Comparison of ENCODE assay signal across 8 mouse cellular contexts in the genomic region with DNA sequence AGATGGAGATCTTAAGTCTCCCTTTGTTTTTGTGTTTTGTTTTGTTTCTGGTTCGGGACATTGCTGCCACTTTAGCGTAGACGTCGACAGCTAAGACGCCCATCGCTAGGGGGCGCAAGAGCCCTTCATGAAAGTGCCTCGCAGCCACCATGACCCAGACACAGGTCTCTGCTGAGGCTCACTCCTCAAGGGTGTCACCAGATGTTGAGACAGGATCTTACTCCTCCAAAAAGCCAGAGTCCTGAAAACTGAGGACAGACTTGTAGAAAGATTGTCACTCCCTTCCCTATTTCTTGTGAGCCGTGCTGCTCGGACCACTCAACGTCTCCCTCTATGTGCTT.
DNase-seq lines count a peak whose midpoint lies in the region; ATAC-seq and TF ChIP-seq lines count a peak whose summit lies in the region.

No protein-coding gene starts in this region.

- peak; percentile 86 for ATAC-seq in embryonic facial prominence, embryonic 14.5 days (ENCODE audit: low read depth)
- peak; percentile 77 for ATAC-seq in kidney, embryonic 14.5 days (ENCODE audit: low FRiP score, low TSS enrichment)
- peak; percentile 85 for ATAC-seq in limb, embryonic 14.5 days (ENCODE audit: low FRiP score, low read depth)

- H3ac ChIP-seq in myocyte (ENCODE audit: control insufficient read depth, insufficient read length) = no peak overlapping the region

- H3K9ac ChIP-seq in embryonic facial prominence, embryonic 14.5 days (ENCODE audit: low read depth, low read length) = peak overlapping the region; percentile 44
- H3K9ac ChIP-seq in kidney, embryonic 14.5 days (ENCODE audit: low read depth, low read length) = peak overlapping the region; percentile 5; the same call in 1 of the 2 replicates
- peak overlapping the region; percentile 45 for H3K9ac ChIP-seq in limb, embryonic 14.5 days (ENCODE audit: low read depth, low read length, severe bottlenecking)

- H3K79me2 ChIP-seq in myocyte (ENCODE audit: control insufficient read depth, insufficient read depth) = no peaks in the 10 kb centered on the region

- no peak overlapping the region for H3K27ac ChIP-seq in embryonic facial prominence, embryonic 14.5 days (replicated peaks; ENCODE audit: low read depth, low read length)
- H3K27ac ChIP-seq in heart, embryonic 10.5 days = peak overlapping the region; percentile 60; the same call in 1 of the 2 replicates
- no peak overlapping the region for H3K27ac ChIP-seq in kidney, embryonic 14.5 days (ENCODE audit: low read depth, low read length)
- H3K27ac ChIP-seq in limb, embryonic 14.5 days (replicated peaks; ENCODE audit: low read depth, low read length) = no peak overlapping the region

- no peak for TF ChIP-seq POLR2A in limb, embryonic 14.5 days (IDR thresholded peaks at IDR 0.05; ENCODE audit: borderline replicate concordance, extremely low read depth, insufficient read depth, insufficient read length)
- TF ChIP-seq POLR2A in myocyte (IDR thresholded peaks at IDR 0.05; ENCODE audit: insufficient read length, low read depth) = no peak

- peak overlapping the region; percentile 62 for H3K4me2 ChIP-seq in embryonic facial prominence, embryonic 14.5 days (ENCODE audit: low read depth, low read length)
- H3K4me2 ChIP-seq in kidney, embryonic 14.5 days (replicated peaks; ENCODE audit: low read depth, low read length) = peak overlapping the region; percentile 44
- H3K4me2 ChIP-seq in limb, embryonic 14.5 days (replicated peaks; ENCODE audit: low read depth, low read length, severe bottlenecking) = peak overlapping the region; percentile 67
- peak overlapping the region; percentile 76 for H3K4me2 ChIP-seq in myocyte (ENCODE audit: low read depth)

- H3K4me1 ChIP-seq in embryonic facial prominence, embryonic 14.5 days (ENCODE audit: control insufficient read depth, insufficient read depth, low read length) = 0 out of 2 replicates have a peak, but pooled peaks cover 3% of the 10 kb centered on the region
- H3K4me1 ChIP-seq in heart, embryonic 10.5 days = peaks cover 27% of the 10 kb centered on the region
- peaks cover 3% of the 10 kb centered on the region; the same call in 1 of the 2 replicates for H3K4me1 ChIP-seq in kidney, embryonic 14.5 days (ENCODE audit: control insufficient read depth, insufficient read depth, low read length)
- H3K4me1 ChIP-seq in limb, embryonic 14.5 days (ENCODE audit: control insufficient read depth, insufficient read depth, low read length) = peaks cover 28% of the 10 kb centered on the region

- H3K4me3 ChIP-seq in embryonic facial prominence, embryonic 14.5 days (ENCODE audit: low read depth, low read length) = peak overlapping the region; percentile 27
- H3K4me3 ChIP-seq in heart, embryonic 10.5 days = peak overlapping the region; percentile 54
- peak overlapping the region; percentile 32 for H3K4me3 ChIP-seq in kidney, embryonic 14.5 days (ENCODE audit: low read length)
- H3K4me3 ChIP-seq in limb, embryonic 14.5 days (replicated peaks; ENCODE audit: low read length) = peak overlapping the region; percentile 31
- peak overlapping the region; percentile 11 for H3K4me3 ChIP-seq in myocyte

- H3K9me3 ChIP-seq in embryonic facial prominence, embryonic 14.5 days (ENCODE audit: control insufficient read depth, low read length) = no peaks in the 10 kb centered on the region
- H3K9me3 ChIP-seq in heart, embryonic 10.5 days = no peaks in the 10 kb centered on the region
- no peaks in the 10 kb centered on the region for H3K9me3 ChIP-seq in kidney, embryonic 14.5 days (ENCODE audit: control insufficient read depth, low read length)
- no peaks in the 10 kb centered on the region for H3K9me3 ChIP-seq in limb, embryonic 14.5 days (ENCODE audit: control insufficient read depth, low read length)

- WGBS in embryonic facial prominence, embryonic 14.5 days = 16% methylated on average over 11 of the region's 11 CpGs
- WGBS in heart, embryonic 10.5 days = 12% methylated on average over 11 of the region's 11 CpGs
- 15% methylated on average over 11 of the region's 11 CpGs for WGBS in kidney, embryonic 14.5 days
- 6% methylated on average over 11 of the region's 11 CpGs for WGBS in limb, embryonic 14.5 days

- H3K27me3 ChIP-seq in embryonic facial prominence, embryonic 14.5 days (replicated peaks; ENCODE audit: control insufficient read depth, insufficient read depth, low read length) = no peaks in the 10 kb centered on the region
- peaks cover 16% of the 10 kb centered on the region; the same call in 1 of the 2 replicates for H3K27me3 ChIP-seq in heart, embryonic 10.5 days (ENCODE audit: insufficient read depth, poor library complexity, severe bottlenecking)
- H3K27me3 ChIP-seq in kidney, embryonic 14.5 days (ENCODE audit: control insufficient read depth, insufficient read depth, low read length) = no peaks in the 10 kb centered on the region; the same call in 1 of the 2 replicates
- no peaks in the 10 kb centered on the region for H3K27me3 ChIP-seq in limb, embryonic 14.5 days (ENCODE audit: control insufficient read depth, insufficient read depth, low read length)
- H3K27me3 ChIP-seq in myocyte (ENCODE audit: control insufficient read depth, insufficient read depth, insufficient read length) = no peaks in the 10 kb centered on the region

- peak; percentile 82 for DNase-seq in 3T3-L1 (ENCODE audit: low read depth, low spot score)
- DNase-seq in adrenal gland, postnatal 4 days (ENCODE audit: low spot score in 2 of 2) = peak; percentile 67 to 74
- DNase-seq in embryonic facial prominence, embryonic 14.5 days (ENCODE audit: low spot score) = peak; percentile 95
- DNase-seq in heart, embryonic 10.5 days (ENCODE audit: low spot score) = peak; percentile 84
- peak; percentile 91 for DNase-seq in limb, embryonic 14.5 days (ENCODE audit: low spot score)
- DNase-seq in telencephalon, adult 2 months (ENCODE audit: low read depth, low spot score) = peak; percentile 78

- no peaks in the 10 kb centered on the region for H3K36me3 ChIP-seq in embryonic facial prominence, embryonic 14.5 days (ENCODE audit: control insufficient read depth, insufficient read depth, low read length)
- 0 out of 2 replicates have a peak, but pooled peaks cover 3% of the 10 kb centered on the region for H3K36me3 ChIP-seq in heart, embryonic 10.5 days
- H3K36me3 ChIP-seq in kidney, embryonic 14.5 days (ENCODE audit: control insufficient read depth, insufficient read depth, low read length) = no peaks in the 10 kb centered on the region
- no peaks in the 10 kb centered on the region for H3K36me3 ChIP-seq in limb, embryonic 14.5 days (ENCODE audit: control insufficient read depth, insufficient read depth, low read length)
- no peaks in the 10 kb centered on the region for H3K36me3 ChIP-seq in myocyte (ENCODE audit: control insufficient read depth, insufficient read depth)

TF ChIP-seq in myocyte, 11 proteins besides CTCF, POLR2A, EP300 and RAD21:
- no peak for TF ChIP-seq REST (IDR thresholded peaks at IDR 0.05; ENCODE audit: insufficient read depth, insufficient read length)
- no peak for TF ChIP-seq MYOD1 (IDR thresholded peaks at IDR 0.05; ENCODE audit: control insufficient read depth in 1 of 3, insufficient read length in 2 of 3, low read depth in 2 of 3)
- no peak for TF ChIP-seq MAX (IDR thresholded peaks at IDR 0.05; ENCODE audit: low read depth)
- TF ChIP-seq TCF3 (IDR thresholded peaks at IDR 0.05; ENCODE audit: insufficient read length, low read depth) = no peak
- TF ChIP-seq MYOG (IDR thresholded peaks at IDR 0.05; ENCODE audit: control insufficient read depth in 1 of 3, insufficient read depth in 1 of 3, insufficient read length in 2 of 3, low read depth in 2 of 3) = no peak
- TF ChIP-seq E2F4 (IDR thresholded peaks at IDR 0.05; ENCODE audit: insufficient read depth) = no peak
- TF ChIP-seq TCF12 (IDR thresholded peaks at IDR 0.05; ENCODE audit: insufficient read depth, poor library complexity, severe bottlenecking) = no peak
- TF ChIP-seq CEBPB (IDR thresholded peaks at IDR 0.05; ENCODE audit: insufficient read depth, poor library complexity, severe bottlenecking) = no peak
- no peak for TF ChIP-seq USF1 (IDR thresholded peaks at IDR 0.05; ENCODE audit: low read depth)
